Mouse (Mus musculus) hindbrain, embryonic 11.5 days (tissue): ENCODE data around the gene Unc45a. TPM values are rescaled to one million over a fixed set of nuclear protein-coding genes. Genes with fewer than 3 reads are reported as not detected.
A peak's percentile ranks its signal among the peaks of the same experiment; 100 is the strongest.

ENCODE experiments used
- ATAC-seq: fragments of 200-750 bp; cut with Nextera tagmentation; 2 replicates; pipeline ENCODE4 v1.8.0; 2017; ENCODE audit warnings: mild to moderate bottlenecking, moderate TSS enrichment, moderate library complexity; ENCODE audit not compliant: low FRiP score
- DNase-seq: peaks from one replicate; pipeline ENCODE4 v3.0.0-alpha.2; 2015; ENCODE audit warnings: low spot score
- H3K27ac ChIP-seq: fragments of 300-500 bp; sonication (generic); 2 replicates; pipeline ENCODE4 v1.5.1; 2014; ENCODE audit warnings: mild to moderate bottlenecking, low read depth, low read length
- H3K27me3 ChIP-seq: fragments of 300-500 bp; sonication (generic); 2 replicates; pipeline ENCODE4 v1.6.1; 2014; ENCODE audit warnings: mild to moderate bottlenecking, low read length, moderate library complexity, mixed read lengths; ENCODE audit not compliant: control insufficient read depth, insufficient read depth
- H3K36me3 ChIP-seq: fragments of 300-500 bp; sonication (generic); 2 replicates; pipeline ENCODE4 v1.6.1; 2014; ENCODE audit warnings: mild to moderate bottlenecking, low read length, moderate library complexity, mixed read lengths; ENCODE audit not compliant: control insufficient read depth, insufficient read depth
- H3K4me1 ChIP-seq: fragments of 300-500 bp; sonication (generic); replicated peaks from 2 replicates; pipeline ENCODE4 v1.6.1; 2014; ENCODE audit warnings: low read length, mixed read lengths; ENCODE audit not compliant: control insufficient read depth, insufficient read depth
- H3K4me2 ChIP-seq: fragments of 300-500 bp; sonication (generic); replicated peaks from 2 replicates; pipeline ENCODE4 v1.6.1; 2014; ENCODE audit warnings: mild to moderate bottlenecking, low read depth, low read length
- H3K4me3 ChIP-seq: fragments of 300-500 bp; sonication (generic); 2 replicates; pipeline ENCODE4 v1.5.1; 2014; ENCODE audit warnings: low read depth, low read length
- H3K9ac ChIP-seq: fragments of 300-500 bp; sonication (generic); 2 replicates; pipeline ENCODE4 v1.6.1; 2014; ENCODE audit warnings: low read depth, low read length
- H3K9me3 ChIP-seq: fragments of 300-500 bp; sonication (generic); 2 replicates; pipeline ENCODE4 v1.6.1; 2016; ENCODE audit warnings: low read length; ENCODE audit not compliant: control insufficient read depth
- WGBS: fragments of 180-500 bp; shearing (Covaris S2); extraction: QIAGEN DNeasy Blood & Tissue Kit; methylation state at CpG from one replicate; pipeline ENCODE4 v1.1.7; 2014; 5-methylcytosine and 5-hydroxymethylcytosine counted together
- polyA plus RNA-seq: library from polyadenylated mRNA; unstranded; fragments of >200 nt; fragmentation: Nextera tagmentation; extraction: Ambion mirVana; gene quantifications from 2 replicates; pipeline ENCODE4 v1.2.1, GENCODE M21; 2014

Gene Unc45a
- polyA plus RNA-seq, 1 experiment from 2014 or later, result 23.4 TPM

DNA sequence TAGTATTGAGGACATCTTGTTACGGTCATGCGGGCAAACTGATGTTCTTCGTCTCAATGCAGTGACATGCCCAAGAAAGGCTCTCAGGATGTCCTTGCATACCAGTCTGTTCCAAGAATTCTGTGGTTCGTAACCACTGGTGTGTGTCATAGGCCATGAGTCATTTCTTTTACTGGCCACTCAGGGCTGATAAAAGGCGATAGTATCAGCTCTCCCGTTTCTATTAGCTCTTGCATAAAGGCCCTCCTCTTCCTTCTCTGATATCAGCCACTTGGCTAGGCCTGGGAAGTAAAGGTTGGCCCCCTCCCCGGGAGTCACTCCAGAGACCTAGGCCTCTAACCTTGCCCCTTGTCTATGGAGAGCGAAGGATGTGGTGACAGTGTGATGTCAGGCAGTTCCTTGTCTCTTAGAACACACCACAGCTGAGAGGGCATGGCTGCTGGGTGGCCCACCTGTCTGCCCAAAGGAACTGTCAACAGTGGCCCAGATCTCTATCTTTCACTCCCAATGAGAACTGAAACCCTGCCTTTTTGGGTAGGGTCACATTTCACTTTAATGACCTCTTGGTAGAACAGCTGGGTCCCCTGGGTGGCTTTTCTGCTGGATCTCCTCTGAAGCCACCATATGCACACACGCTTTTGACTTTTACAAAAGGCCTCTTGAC is 34.7 kb upstream of the Unc45a start:
- WGBS, result 84% methylated on average over 9 of the region's 9 CpGs
- H3K9me3 ChIP-seq, result no peaks in the 10 kb centered on the region

DNA sequence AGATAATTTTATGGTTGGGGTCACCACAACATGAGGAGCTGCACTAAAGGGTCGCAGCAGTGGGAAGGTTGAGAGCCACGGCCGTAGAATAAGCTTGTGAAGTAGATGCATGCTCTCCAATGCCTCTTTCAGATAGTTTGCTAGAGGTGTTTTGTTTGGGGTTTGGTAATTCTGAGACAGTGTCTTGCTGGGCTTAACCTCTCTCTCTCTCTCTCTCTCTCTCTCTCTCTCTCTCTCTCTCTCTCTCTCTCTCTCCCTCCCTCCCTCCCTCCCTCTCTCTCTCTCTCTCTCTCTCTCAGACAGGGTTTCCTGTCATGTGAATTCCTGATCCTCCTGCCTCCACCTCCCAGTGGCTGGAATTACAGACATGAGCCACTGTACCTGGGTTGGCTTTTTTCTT is 33.9 kb upstream of the Unc45a start:
- H3K4me2 ChIP-seq, result no peak overlapping the region
- H3K9ac ChIP-seq, result no peak overlapping the region
- ATAC-seq, result no peak
- H3K36me3 ChIP-seq, result no peaks in the 10 kb centered on the region
- H3K4me1 ChIP-seq, result no peaks in the 10 kb centered on the region
- WGBS, result 97% methylated on average over 3 of the region's 3 CpGs
- H3K27me3 ChIP-seq, result no peaks in the 10 kb centered on the region
- no peak overlapping the region for H3K27ac ChIP-seq
- no peaks in the 10 kb centered on the region for H3K9me3 ChIP-seq
- no peak for DNase-seq
- no peak overlapping the region for H3K4me3 ChIP-seq

More for the DNA sequence above, 34.7 kb upstream of the Unc45a start:
- H3K27ac ChIP-seq, result no peak overlapping the region
- no peaks in the 10 kb centered on the region for H3K4me1 ChIP-seq
- H3K4me3 ChIP-seq, result no peak overlapping the region
- H3K27me3 ChIP-seq, result no peaks in the 10 kb centered on the region
- no peak overlapping the region for H3K9ac ChIP-seq
- ATAC-seq (no peak), DNase-seq (no peak)
- H3K4me2 ChIP-seq, result no peak overlapping the region
- no peaks in the 10 kb centered on the region for H3K36me3 ChIP-seq

DNA sequence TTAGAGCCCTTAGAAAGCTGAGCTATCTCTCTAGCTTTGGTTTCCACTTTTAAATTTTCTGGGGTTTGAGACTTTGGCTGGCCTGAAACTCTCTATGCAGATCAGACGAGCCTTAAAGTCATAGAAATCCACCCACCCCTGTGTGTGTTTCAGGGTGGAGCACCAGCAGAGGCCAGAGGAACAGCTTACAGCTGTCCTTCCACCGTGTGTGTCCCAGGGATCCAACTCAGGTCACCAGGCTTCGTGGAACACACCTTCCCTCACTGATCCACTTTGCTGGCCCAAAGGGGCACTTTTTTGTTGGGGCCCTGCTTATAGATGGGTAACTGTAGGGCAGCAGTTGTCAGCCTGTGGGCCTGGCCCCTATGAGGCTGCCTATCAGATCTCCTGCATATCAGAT is 33.5 kb upstream of the Unc45a start:
- no peaks in the 10 kb centered on the region for H3K36me3 ChIP-seq
- no peaks in the 10 kb centered on the region for H3K4me1 ChIP-seq
- DNase-seq, result no peak
- no peak overlapping the region for H3K4me3 ChIP-seq
- H3K9me3 ChIP-seq, result no peaks in the 10 kb centered on the region
- no peak overlapping the region for H3K4me2 ChIP-seq
- H3K9ac ChIP-seq, result no peak overlapping the region
- H3K27ac ChIP-seq, result no peak overlapping the region
- ATAC-seq, result no peak
- H3K27me3 ChIP-seq, result no peaks in the 10 kb centered on the region
- 70% methylated on average over 3 of the region's 3 CpGs for WGBS

DNA sequence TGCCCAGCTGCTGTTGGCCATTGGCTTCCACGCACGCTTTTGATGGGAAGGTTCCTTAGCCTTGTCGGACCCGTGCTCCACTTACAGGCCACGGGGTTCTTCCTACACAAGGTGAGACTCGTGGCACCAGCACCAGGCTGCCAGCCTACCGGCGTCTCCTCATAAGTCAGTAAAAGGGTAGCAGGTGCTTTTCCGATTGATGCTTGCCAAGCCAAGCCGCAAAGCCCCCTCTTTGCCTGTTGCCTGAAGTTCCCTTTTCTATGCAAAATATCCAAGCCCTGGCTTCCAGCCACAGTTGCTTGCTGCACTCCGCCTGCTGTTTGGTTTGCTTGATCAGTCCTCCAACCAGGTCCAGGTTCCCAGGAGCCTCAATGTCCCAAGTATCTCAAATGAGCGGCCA is 33.0 kb upstream of the Unc45a start:
- no peak for ATAC-seq
- Histone ChIP-seq H3K9ac (no peak overlapping the region), H3K27me3 (no peaks in the 10 kb centered on the region), H3K27ac (no peak overlapping the region), H3K4me2 (no peak overlapping the region), H3K4me3 (no peak overlapping the region), H3K36me3 (no peaks in the 10 kb centered on the region), H3K9me3 (no peaks in the 10 kb centered on the region), H3K4me1 (no peaks in the 10 kb centered on the region)
- 85% methylated on average over 12 of the region's 12 CpGs for WGBS
- no peak for DNase-seq

DNA sequence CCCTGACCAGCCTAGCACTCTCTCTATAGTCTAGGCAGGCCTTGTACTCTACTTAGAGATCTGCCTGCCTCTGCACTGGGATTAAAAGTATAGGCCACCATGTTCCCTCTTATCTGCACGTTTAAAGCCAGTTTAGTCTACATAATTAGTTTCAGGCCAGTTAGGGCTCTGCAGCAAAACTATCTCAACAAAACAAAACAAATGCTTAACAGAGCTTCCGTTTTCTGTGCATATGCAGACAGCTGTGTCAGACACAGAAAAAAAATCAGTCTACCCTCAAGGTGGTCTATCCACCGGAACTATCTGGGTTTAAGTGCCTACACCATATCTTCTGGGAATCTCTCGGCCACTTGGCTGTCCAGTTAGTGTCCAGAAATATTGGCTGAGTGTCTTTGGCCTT is 32.5 kb upstream of the Unc45a start:
- 84% methylated on average over 4 of the region's 4 CpGs for WGBS
- ATAC-seq (no peak), DNase-seq (no peak)
- no peak overlapping the region for H3K4me3 ChIP-seq
- H3K27ac ChIP-seq, result no peak overlapping the region
- H3K4me1 ChIP-seq, result no peaks in the 10 kb centered on the region
- no peaks in the 10 kb centered on the region for H3K27me3 ChIP-seq
- no peak overlapping the region for H3K4me2 ChIP-seq
- H3K9me3 ChIP-seq, result no peaks in the 10 kb centered on the region
- no peak overlapping the region for H3K9ac ChIP-seq
- no peaks in the 10 kb centered on the region for H3K36me3 ChIP-seq

GRCm38 (mm10) chr7:80372667-80373066 is 31.9 kb upstream of the Unc45a start:
- no peak for ATAC-seq
- Histone ChIP-seq H3K36me3 (no peaks in the 10 kb centered on the region; the same call in 1 of the 2 replicates), H3K4me1 (no peaks in the 10 kb centered on the region), H3K4me2 (no peak overlapping the region), H3K27me3 (no peaks in the 10 kb centered on the region), H3K9me3 (no peaks in the 10 kb centered on the region), H3K4me3 (no peak overlapping the region), H3K9ac (no peak overlapping the region), H3K27ac (no peak overlapping the region)
- WGBS, result 49% methylated on average over 2 of the region's 2 CpGs
- no peak for DNase-seq

- DNase-seq, result no peak
- H3K4me3 ChIP-seq, result no peak overlapping the region
- no peak overlapping the region for H3K27ac ChIP-seq
- H3K9ac ChIP-seq, result no peak overlapping the region
- H3K4me2 ChIP-seq, result no peak overlapping the region
- H3K36me3 ChIP-seq, result no peaks in the 10 kb centered on the region; the same call in 1 of the 2 replicates
- no peaks in the 10 kb centered on the region for H3K27me3 ChIP-seq
- no peak for ATAC-seq
- 78% methylated on average over 3 of the region's 3 CpGs for WGBS
- no peaks in the 10 kb centered on the region for H3K4me1 ChIP-seq
- H3K9me3 ChIP-seq, result no peaks in the 10 kb centered on the region
Observed at GRCm38 (mm10) chr7:80372166-80372565, 31.4 kb upstream of the Unc45a start.

- Histone ChIP-seq H3K27me3 (no peaks in the 10 kb centered on the region), H3K4me3 (peak within 1 kb of the TSS; percentile 88), H3K36me3 (peaks cover 4% of the 10 kb centered on the region; the same call in 1 of the 2 replicates), H3K4me1 (no peaks in the 10 kb centered on the region), H3K9ac (peak within 1 kb of the TSS; percentile 92), H3K9me3 (no peaks in the 10 kb centered on the region), H3K4me2 (peak within 1 kb of the TSS; percentile 82), H3K27ac (peak within 1 kb of the TSS; percentile 68; the same call in 1 of the 2 replicates)
- under 1% methylated on average over 61 of the region's 86 CpGs for WGBS
- DNase-seq (peak; percentile 86), ATAC-seq (peak; percentile 81)
Observed at GRCm38 (mm10) chr7:80371041-80371751, 30.4 kb upstream of the Unc45a start, which contains the start of gene Man2a2. Gene Man2a2 (minus strand): TSS chr7:80371375.

- peak; percentile 73 for DNase-seq
- H3K4me2 ChIP-seq, result peak overlapping the region; percentile 82
- H3K4me3 ChIP-seq, result peak overlapping the region; percentile 88
- H3K27me3 ChIP-seq, result no peaks in the 10 kb centered on the region
- 0% methylated on average over 29 of the region's 31 CpGs for WGBS
- H3K27ac ChIP-seq, result peak overlapping the region; percentile 68; the same call in 1 of the 2 replicates
- no peaks in the 10 kb centered on the region for H3K4me1 ChIP-seq
- peaks cover 7% of the 10 kb centered on the region; the same call in 1 of the 2 replicates for H3K36me3 ChIP-seq
- H3K9me3 ChIP-seq, result no peaks in the 10 kb centered on the region
- ATAC-seq, result peak; percentile 62
- H3K9ac ChIP-seq, result peak overlapping the region; percentile 92
Observed at GRCm38 (mm10) chr7:80370649-80371040, 29.8 kb upstream of the Unc45a start.
